Mouse (Mus musculus) right cerebral cortex, postnatal 14 days (tissue): ENCODE measurements at regions not wholly inside any gene's neighbourhood (a gene's known extent, or its start where the extent isn't known, plus 50 kb on each side); places are given as distances from the start of the nearest gene placed in this dataset.

Source experiments
- DNase-seq: peaks from one replicate; pipeline ENCODE4 v3.0.0; 2022

GRCm38 (mm10) chr1:55807028-55807427, 401.3 kb downstream of the Plcl1 start:
- no peak for DNase-seq

- DNase-seq, result no peak
Observed at GRCm38 (mm10) chr1:55808724-55809519, 403.2 kb downstream of the Plcl1 start.

- DNase-seq, result no peak
Observed at GRCm38 (mm10) chr1:55812486-55812885, 406.8 kb downstream of the Plcl1 start.

GRCm38 (mm10) chr1:55820866-55821500, 415.3 kb downstream of the Plcl1 start:
- no peak for DNase-seq

GRCm38 (mm10) chr1:55822599-55822998, 416.9 kb downstream of the Plcl1 start:
- no peak for DNase-seq

GRCm38 (mm10) chr1:55827191-55827590, 421.5 kb downstream of the Plcl1 start:
- DNase-seq, result no peak

- no peak for DNase-seq
Observed at GRCm38 (mm10) chr1:55835281-55835680, 429.6 kb downstream of the Plcl1 start.

- DNase-seq, result no peak
Observed at GRCm38 (mm10) chr1:55836750-55837149, 431.0 kb downstream of the Plcl1 start.

GRCm38 (mm10) chr1:55837366-55837765, 431.6 kb downstream of the Plcl1 start:
- no peak for DNase-seq

GRCm38 (mm10) chr1:55838168-55838567, 432.4 kb downstream of the Plcl1 start:
- peak; percentile 79 for DNase-seq

GRCm38 (mm10) chr1:55848806-55849205, 443.1 kb downstream of the Plcl1 start:
- DNase-seq, result no peak

- DNase-seq, result no peak
Observed at GRCm38 (mm10) chr1:55852354-55852753, 446.6 kb downstream of the Plcl1 start.

- DNase-seq, result no peak
Observed at GRCm38 (mm10) chr1:55859113-55859512, 453.4 kb downstream of the Plcl1 start.

GRCm38 (mm10) chr1:55863113-55863512, 457.4 kb downstream of the Plcl1 start:
- no peak for DNase-seq

GRCm38 (mm10) chr1:55865274-55865673, 459.6 kb downstream of the Plcl1 start:
- no peak for DNase-seq

- DNase-seq, result no peak
Observed at GRCm38 (mm10) chr1:55866677-55867076, 461.0 kb downstream of the Plcl1 start.

- no peak for DNase-seq
Observed at GRCm38 (mm10) chr1:55873583-55873982, 467.9 kb downstream of the Plcl1 start.

GRCm38 (mm10) chr1:55874143-55874867, 468.6 kb downstream of the Plcl1 start:
- peak; percentile 68 for DNase-seq

GRCm38 (mm10) chr1:55874868-55875144, 469.1 kb downstream of the Plcl1 start:
- no peak for DNase-seq

- no peak for DNase-seq
Observed at GRCm38 (mm10) chr1:55884576-55884975, 478.9 kb downstream of the Plcl1 start.

GRCm38 (mm10) chr1:55886383-55887070, 480.8 kb downstream of the Plcl1 start:
- peak; percentile 66 for DNase-seq

- DNase-seq, result no peak
Observed at GRCm38 (mm10) chr1:55887386-55887785, 481.7 kb downstream of the Plcl1 start.

- DNase-seq, result no peak
Observed at GRCm38 (mm10) chr1:55888711-55889366, 483.1 kb downstream of the Plcl1 start.
